Mouse (Mus musculus): ENCODE data around the gene Atp2a2.

DNA sequence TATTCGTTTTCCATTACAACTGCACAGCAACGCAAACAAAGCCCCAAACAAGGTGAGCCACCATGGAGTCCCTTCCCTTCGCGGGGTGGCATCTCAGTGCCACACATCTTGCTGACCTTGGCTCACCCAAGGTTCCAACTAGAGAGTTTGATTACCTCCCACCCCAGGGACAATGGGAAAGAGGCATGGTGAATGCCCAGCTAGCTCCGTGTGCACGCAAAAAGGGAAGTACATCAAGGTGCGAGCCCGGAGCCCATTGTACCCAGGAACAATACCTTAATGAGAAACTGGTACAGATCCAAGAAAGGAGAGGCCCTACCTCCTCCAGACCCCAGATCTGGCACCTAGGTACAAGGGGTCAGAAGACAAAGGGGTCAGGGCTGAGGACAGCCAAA lies 12.1 kb upstream of the Atp2a2 start:
- no peak for TF ChIP-seq CTCF (IDR thresholded peaks at IDR 0.05; ENCODE audit: extremely low read depth, insufficient read length, insufficient replicate concordance, low read depth, low read length)
- no peak for TF ChIP-seq POLR2A (IDR thresholded peaks at IDR 0.05; ENCODE audit: low read depth, low read length)
